Mouse (Mus musculus) Patski (cell line): ENCODE measurements around the gene Ran. TPM values are rescaled to one million over a fixed set of nuclear protein-coding genes. Genes with fewer than 3 reads are reported as not detected.

ENCODE experiments used
- ATAC-seq: fragments of 100-300 bp; one replicate; pipeline ENCODE4 v1.8.0; 2021
- CTCF ChIA-PET: fragments of 350-600 bp; sonication (Branson Sonifier 250); formaldehyde crosslinking; loops from one replicate; lab custom pipeline; 2022; ENCODE audit warnings: inconsistent platforms; lab: Charles Lee
- POLR2A ChIA-PET: fragments of 350-600 bp; sonication (Branson Sonifier 250); formaldehyde crosslinking; loops from one replicate; lab custom pipeline; 2022; ENCODE audit warnings: antibody characterized with exemption, inconsistent platforms; lab: Charles Lee
- DNase-seq: peaks from one replicate; pipeline ENCODE4 v3.0.0-alpha.2; 2011; ENCODE audit warnings: low read depth, low spot score
- H3K27me3 ChIP-seq: fragments of 371-371 bp; one replicate; pipeline ENCODE4 v1.5.1; 2021
- CTCF ChIP-seq: fragments of 100-300 bp; IDR thresholded peaks from one replicate; pipeline ENCODE4 v1.5.1; 2021
- in situ Hi-C: fragments of 300-500 bp; cut with MboI; formaldehyde crosslinking; loops from 3 replicates; pipeline ENCODE4 v1.11.1; 2018; ENCODE audit warnings: low pct_unique_long_range_greater_than_20kb, mixed read lengths
- polyA plus RNA-seq: library from polyadenylated mRNA; unstranded; gene quantifications from one replicate; pipeline ENCODE4 v1.2.3, GENCODE M21; 2021

Gene Ran
- polyA plus RNA-seq, 1 experiment from 2014 or later, result 609 TPM

GRCm38 (mm10) chr5:129067231-129067834, 47.5 kb downstream of the Ran start:
- in situ Hi-C loops, result loop anchor here (5.0 to 25.0 kb wide), 2 partner anchors 95 to 320 kb away; no protein-coding TSS in a partner anchor
- no peak for DNase-seq
- H3K27me3 ChIP-seq, result peaks cover 3% of the 10 kb centered on the region
- TF ChIP-seq CTCF, result no peak
- no peak for ATAC-seq
- ChIA-PET CTCF (interaction anchor here (0.6 to 1.6 kb wide), 2 partner anchors 28 to 86 kb away, joined by 3 read pairs; no protein-coding TSS in a partner anchor), POLR2A (no interaction called here)

GRCm38 (mm10) chr5:129071761-129072280, 52.0 kb downstream of the Ran start:
- in situ Hi-C loops, result loop anchor here (25.0 kb wide), 1 partner anchor 315 kb away; no protein-coding TSS in a partner anchor
- no peak for TF ChIP-seq CTCF
- ATAC-seq (no peak), DNase-seq (no peak)
- ChIA-PET POLR2A (no interaction called here), CTCF (interaction anchor here (2.9 kb wide), 1 partner anchor 9 kb away, joined by 10 read pairs; no protein-coding TSS in a partner anchor)
- peaks cover 17% of the 10 kb centered on the region for H3K27me3 ChIP-seq

- no peak for DNase-seq
- no peak for TF ChIP-seq CTCF
- CTCF ChIA-PET, result interaction anchor here (2.9 kb wide), 1 partner anchor 11 kb away, joined by 10 read pairs; no protein-coding TSS in a partner anchor
- in situ Hi-C loops, result loop anchor here (25.0 kb wide), 1 partner anchor 314 kb away; no protein-coding TSS in a partner anchor
- peaks cover 18% of the 10 kb centered on the region for H3K27me3 ChIP-seq
- POLR2A ChIA-PET, result no interaction called here
- ATAC-seq, result no peak
These were observed 53.5 kb downstream of the Ran start for GRCm38 (mm10) chr5:129073404-129073803.

Other genes with a start within 250 kb of the Ran start
- not detected for gene Rimbp2, start 66.6 kb upstream of the Ran start, polyA plus RNA-seq
- 62.1 TPM for gene Stx2, start 11.5 kb upstream of the Ran start, polyA plus RNA-seq
- 0.01 TPM for gene Adgrd1, start 76.7 kb downstream of the Ran start, polyA plus RNA-seq